Mouse (Mus musculus) thymus, adult 2 months (tissue): ENCODE measurements around the gene Dlgap5. TPM values are rescaled to one million over a fixed set of nuclear protein-coding genes. Genes with fewer than 3 reads are reported as not detected.

ENCODE experiments used
- DNase-seq: peaks from one replicate; pipeline ENCODE4 v3.0.0; 2021
- H3K27ac ChIP-seq: fragments of 200-500 bp; 2 replicates; pipeline ENCODE4 v1.5.1; 2012; ENCODE audit warnings: low read length, control low read depth; ENCODE audit not compliant: control insufficient read depth, insufficient read depth
- H3K27me3 ChIP-seq: fragments of 200-500 bp; 2 replicates; pipeline ENCODE4 v1.6.1; 2012; ENCODE audit warnings: mild to moderate bottlenecking, low read length, moderate library complexity, mixed read lengths; ENCODE audit not compliant: control insufficient read depth, insufficient read depth
- H3K36me3 ChIP-seq: fragments of 200-500 bp; 2 replicates; pipeline ENCODE4 v1.6.1; 2012; ENCODE audit warnings: mild to moderate bottlenecking, low read length, moderate library complexity; ENCODE audit not compliant: control insufficient read depth, insufficient read depth
- H3K4me1 ChIP-seq: fragments of 200-500 bp; replicated peaks from 2 replicates; pipeline ENCODE4 v1.6.1; 2012; ENCODE audit warnings: low read length; ENCODE audit not compliant: control insufficient read depth, insufficient read depth
- H3K4me3 ChIP-seq: fragments of 200-500 bp; 2 replicates; pipeline ENCODE4 v1.5.1; 2012; ENCODE audit warnings: mild to moderate bottlenecking, low read length, control low read depth, moderate library complexity; ENCODE audit not compliant: control insufficient read depth, insufficient read depth
- CTCF ChIP-seq: fragments of 200-500 bp; IDR thresholded peaks from 2 replicates; pipeline ENCODE4 v1.5.1; 2012; ENCODE audit warnings: mild to moderate bottlenecking, control low read depth, low read length, moderate library complexity, borderline replicate concordance; ENCODE audit not compliant: control insufficient read depth, poor library complexity, insufficient read depth; ENCODE audit errors: extremely low read depth
- POLR2A ChIP-seq: fragments of 200-500 bp; IDR thresholded peaks from 2 replicates; pipeline ENCODE4 v1.6.1; 2012; ENCODE audit warnings: mild to moderate bottlenecking, low read length, control low read depth, moderate library complexity; ENCODE audit not compliant: control insufficient read depth, poor library complexity, insufficient read depth; ENCODE audit errors: extremely low read depth
- WGBS: fragments of 180-500 bp; shearing (Covaris S2); methylation state at CpG from one replicate; pipeline ENCODE4 v1.1.7; 2018; 5-methylcytosine and 5-hydroxymethylcytosine counted together
- polyA plus RNA-seq: library from polyadenylated mRNA; depleted of rRNA; stranded (reverse); fragments of >200 nt; gene quantifications from 2 replicates; pipeline ENCODE4 v1.2.3, GENCODE M21; 2012

Gene Dlgap5
- polyA plus RNA-seq, 1 experiment: 15.5 TPM

DNA sequence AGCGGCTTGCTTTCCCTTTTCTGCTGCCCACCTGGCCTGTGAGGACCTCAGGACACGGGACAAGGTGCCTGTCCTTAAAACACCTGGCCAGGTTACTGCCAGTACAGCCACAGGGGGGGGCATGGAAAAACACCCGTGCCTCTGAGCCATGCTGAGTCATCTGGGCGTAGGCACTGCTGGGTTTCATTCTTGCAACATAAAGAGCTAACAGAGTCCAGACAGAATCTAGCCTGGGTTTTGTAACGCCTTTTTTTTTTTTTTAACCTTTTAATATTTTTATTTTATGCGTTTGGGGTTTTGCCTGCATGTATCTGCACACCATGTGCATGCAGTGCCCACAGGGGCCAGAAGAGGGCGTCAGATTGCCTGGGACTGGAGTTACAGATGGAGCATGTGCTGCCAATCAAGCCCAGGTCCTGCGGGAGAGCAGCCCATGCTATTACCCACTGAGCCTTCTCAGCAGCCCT, 64.1 kb downstream of the Dlgap5 start:
- TF ChIP-seq CTCF (no peak), POLR2A (no peak)
- Histone ChIP-seq H3K4me1 (peaks cover 4% of the 10 kb centered on the region; the same call in 1 of the 2 replicates), H3K4me3 (no peak overlapping the region), H3K27me3 (no peaks in the 10 kb centered on the region), H3K36me3 (no peaks in the 10 kb centered on the region), H3K27ac (no peak overlapping the region)
- no peak for DNase-seq
- 73% methylated on average over 8 of the region's 8 CpGs for WGBS

DNA sequence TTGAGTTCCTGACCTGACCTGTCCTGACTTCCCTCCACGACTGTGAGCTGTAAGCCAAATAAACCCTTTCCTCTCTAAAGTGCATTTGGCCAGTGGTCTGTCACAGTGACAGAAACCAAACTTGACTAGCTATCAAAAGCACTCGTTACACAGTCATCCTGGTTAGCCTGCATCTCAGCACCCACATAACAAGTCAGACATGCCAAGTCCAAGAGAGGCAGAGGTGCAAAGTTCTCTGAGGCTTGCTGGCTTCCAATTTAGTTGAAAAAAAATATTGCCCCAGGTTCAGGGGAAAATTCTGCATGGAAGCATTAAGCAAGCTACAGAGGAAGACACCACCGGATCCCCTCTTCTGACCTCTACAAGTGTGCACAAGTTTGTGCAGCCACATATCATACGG, 65.0 kb downstream of the Dlgap5 start:
- H3K27me3 ChIP-seq: no peaks in the 10 kb centered on the region
- no peak overlapping the region for H3K27ac ChIP-seq
- no peaks in the 10 kb centered on the region for H3K36me3 ChIP-seq
- DNase-seq: no peak
- no peak overlapping the region for H3K4me3 ChIP-seq
- WGBS: 77% methylated on average over 4 of the region's 4 CpGs
- peaks cover 4% of the 10 kb centered on the region; the same call in 1 of the 2 replicates for H3K4me1 ChIP-seq
- no peak for TF ChIP-seq CTCF
- no peak for TF ChIP-seq POLR2A

DNA sequence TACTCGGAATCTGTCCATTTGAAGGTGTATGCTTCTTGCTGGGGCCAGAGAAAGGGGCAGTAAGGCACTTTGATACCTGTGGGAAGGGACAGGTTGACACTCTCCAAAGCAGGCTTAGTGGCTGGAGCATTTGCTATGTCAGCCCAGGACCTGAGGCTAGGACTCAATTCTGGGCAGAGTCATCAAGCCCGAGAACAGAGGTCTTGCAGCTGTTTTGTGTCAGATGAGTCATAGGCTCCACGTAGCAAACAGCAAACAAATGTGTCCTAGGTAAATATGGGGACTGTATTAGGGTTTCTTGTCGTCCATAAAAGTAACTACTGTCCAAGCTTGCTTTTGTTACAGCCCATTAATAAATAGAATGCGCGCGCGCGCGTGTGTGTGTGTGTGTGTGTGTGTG, 65.9 kb downstream of the Dlgap5 start:
- TF ChIP-seq CTCF: no peak
- TF ChIP-seq POLR2A: no peak
- H3K4me1 ChIP-seq: 0 out of 2 replicates have a peak, but pooled peaks cover under 1% of the 10 kb centered on the region
- 96% methylated on average over 10 of the region's 10 CpGs for WGBS

DNA sequence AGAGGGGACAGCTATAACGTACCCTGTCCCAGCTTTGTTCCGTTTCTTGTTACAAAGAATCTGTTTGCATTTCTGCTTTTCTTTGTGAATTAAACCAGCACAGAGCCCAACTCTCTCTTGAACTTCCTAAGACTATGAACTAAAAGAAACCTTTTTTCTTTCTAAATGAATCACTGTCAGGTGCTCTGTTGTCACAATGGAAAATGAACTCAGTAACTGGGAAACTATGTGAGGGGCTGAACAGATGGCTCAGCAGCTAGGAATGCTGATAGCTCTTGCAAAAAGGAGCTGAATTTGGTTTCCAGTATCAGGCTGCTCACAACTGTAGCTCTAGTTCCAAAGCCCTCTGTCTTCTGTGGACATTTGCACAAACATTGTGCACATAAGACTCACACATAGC, 67.2 kb downstream of the Dlgap5 start:
- H3K27ac ChIP-seq: no peak overlapping the region
- WGBS: 93% methylated on average over 2 of the region's 2 CpGs
- DNase-seq: no peak
- H3K4me1 ChIP-seq: no peaks in the 10 kb centered on the region
- TF ChIP-seq CTCF: no peak
- TF ChIP-seq POLR2A: no peak
- no peaks in the 10 kb centered on the region for H3K36me3 ChIP-seq
- no peak overlapping the region for H3K4me3 ChIP-seq
- H3K27me3 ChIP-seq: no peaks in the 10 kb centered on the region

More for the DNA sequence above, 65.9 kb downstream of the Dlgap5 start:
- Histone ChIP-seq H3K27me3 (no peaks in the 10 kb centered on the region), H3K27ac (no peak overlapping the region), H3K4me3 (no peak overlapping the region), H3K36me3 (no peaks in the 10 kb centered on the region)
- no peak for DNase-seq

DNA sequence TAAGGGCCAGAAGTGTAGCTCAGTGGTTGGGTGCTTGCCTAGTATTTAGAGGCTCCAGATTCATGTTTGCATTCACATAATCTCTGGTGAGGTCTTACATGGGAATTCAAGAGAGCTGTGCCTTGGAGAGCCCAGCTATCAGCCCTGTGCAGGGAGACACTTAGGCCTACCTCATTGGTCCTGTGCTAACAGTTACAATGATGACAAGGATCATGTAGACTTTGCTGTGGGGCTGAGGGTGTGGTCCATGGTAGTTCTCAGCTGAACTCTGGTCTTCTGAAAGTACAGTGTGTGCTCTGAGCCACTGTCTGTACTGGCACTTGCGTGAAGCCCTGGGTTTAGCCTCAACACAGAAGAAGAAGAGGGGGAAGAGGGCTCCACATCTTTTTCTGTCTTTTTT, 71.5 kb downstream of the Dlgap5 start:
- 86% methylated on average over 1 of the region's 1 CpGs for WGBS
- H3K4me1 ChIP-seq: no peaks in the 10 kb centered on the region; the same call in 1 of the 2 replicates
- no peak for DNase-seq
- TF ChIP-seq CTCF (no peak), POLR2A (no peak)
- H3K27me3 ChIP-seq: no peaks in the 10 kb centered on the region
- H3K4me3 ChIP-seq: no peak overlapping the region
- no peak overlapping the region for H3K27ac ChIP-seq
- H3K36me3 ChIP-seq: no peaks in the 10 kb centered on the region

DNA sequence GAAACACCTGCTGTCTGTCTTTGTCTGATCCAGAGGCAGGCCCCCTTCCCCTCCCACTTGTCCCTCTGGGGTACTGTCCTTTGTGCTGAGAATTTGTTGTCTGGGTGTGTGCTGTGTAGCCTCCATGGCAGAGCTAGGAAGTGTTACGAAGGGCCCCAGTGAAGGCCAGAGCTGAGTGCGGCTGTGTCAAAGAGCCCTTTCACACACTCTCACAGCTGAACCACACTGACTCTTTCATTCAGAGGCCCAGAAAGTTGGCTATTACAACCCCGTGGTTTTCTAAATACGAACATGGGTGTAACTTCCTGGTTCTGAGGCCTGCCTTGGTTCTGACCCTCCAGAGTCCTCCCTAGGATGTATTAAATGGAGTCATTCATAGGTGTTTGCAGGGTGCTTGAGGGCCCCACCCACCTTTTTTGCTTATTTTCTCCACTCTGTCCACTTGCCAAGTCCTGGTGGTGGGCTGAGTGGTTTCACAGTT, 76.4 kb downstream of the Dlgap5 start:
- no peak for DNase-seq
- Histone ChIP-seq H3K4me3 (no peak overlapping the region), H3K4me1 (no peaks in the 10 kb centered on the region; the same call in 1 of the 2 replicates), H3K27ac (no peak overlapping the region), H3K36me3 (no peaks in the 10 kb centered on the region), H3K27me3 (no peaks in the 10 kb centered on the region)
- TF ChIP-seq POLR2A (no peak), CTCF (no peak)
- 76% methylated on average over 4 of the region's 4 CpGs for WGBS
